Mouse (Mus musculus) adrenal gland, postnatal 0 days (tissue): Measurements from ENCODE around the gene Hoxb6. TPM values are rescaled to one million over a fixed set of nuclear protein-coding genes. Genes with fewer than 3 reads are reported as not detected.

Source experiments
- microRNA-seq: library from miRNA; unstranded; fragments of <30 nt; microRNA quantifications from one replicate; pipeline ENCODE4, GENCODE M21; 2016; ENCODE audit warnings: borderline replicate concordance; ENCODE audit not compliant: insufficient number of aligned reads
- polyA plus RNA-seq: library from polyadenylated mRNA; unstranded; fragments of >200 nt; fragmentation: Nextera tagmentation; extraction: Ambion mirVana; gene quantifications from 2 replicates; pipeline ENCODE4 v1.2.1, GENCODE M21; 2015

The Hoxb6 gene
- 19.5 and 38.7 TPM in 2 replicates for polyA plus RNA-seq

GRCm38 (mm10) chr11:96291681-96292564 is at the start of gene Hoxb6:
Gene Hoxb6 (plus strand): TSS chr11:96292476.

GRCm38 (mm10) chr11:96270996-96271540 is 21.2 kb upstream of the Hoxb6 start, which contains the start of gene Hoxb9:
Gene Hoxb9 (plus strand): TSS chr11:96271457.

GRCm38 (mm10) chr11:96281855-96282570 is 10.3 kb upstream of the Hoxb6 start, which contains the start of gene Hoxb8:
Gene Hoxb8 (plus strand): TSS chr11:96281905.

GRCm38 (mm10) chr11:96285771-96286738 is 6.2 kb upstream of the Hoxb6 start, which contains the start of gene Hoxb7:
Gene Hoxb7 (plus strand): TSS chr11:96286623.

GRCm38 (mm10) chr11:96303151-96304099 is 11.1 kb downstream of the Hoxb6 start, which contains the start of gene Hoxb5:
Gene Hoxb5 (plus strand): TSS chr11:96303336.

GRCm38 (mm10) chr11:96317608-96318367 is 25.5 kb downstream of the Hoxb6 start, which contains the start of gene Hoxb4:
Gene Hoxb4 (plus strand): TSS chr11:96318267.

GRCm38 (mm10) chr11:96323154-96323553 is 30.9 kb downstream of the Hoxb6 start, which contains the start of gene Hoxb3:
Gene Hoxb3 (plus strand): TSS chr11:96323326.

GRCm38 (mm10) chr11:96350341-96350624 is 58.0 kb downstream of the Hoxb6 start, which contains the start of gene Hoxb2:
Gene Hoxb2 (plus strand): TSS chr11:96350525.

Small RNA genes within 50 kb of the gene (microRNA-seq; reads per million reads assigned to microRNA genes)
- 85,112 reads per million, percentile 100 among the genes with 10 or more reads in this experiment for gene Mir10a
- gene Mir196a-1: 26.6 reads per million, percentile 27 among the genes with 10 or more reads in this experiment

Other genes starting within 250 kb of the Hoxb6 start
- gene Ube2z, start 227.1 kb upstream of the Hoxb6 start, polyA plus RNA-seq: 24.1 and 26.4 TPM in 2 replicates
- 544 and 782 TPM in 2 replicates for gene Atp5g1, start 216.8 kb upstream of the Hoxb6 start, polyA plus RNA-seq
- not detected in 2 replicates for gene Calcoco2, start 180.5 kb upstream of the Hoxb6 start, polyA plus RNA-seq
- not detected in 2 replicates for gene Ttll6, start 158.7 kb upstream of the Hoxb6 start, polyA plus RNA-seq
- not detected in 2 replicates for gene Hoxb13, start 98.2 kb upstream of the Hoxb6 start, polyA plus RNA-seq
- gene Hoxb9, start 21.0 kb upstream of the Hoxb6 start, polyA plus RNA-seq: 5.8 and 16.8 TPM in 2 replicates
- 3.9 and 8.9 TPM in 2 replicates for gene Hoxb8, start 10.6 kb upstream of the Hoxb6 start, polyA plus RNA-seq
- 44.2 and 62.6 TPM in 2 replicates for gene Hoxb7, start 5.9 kb upstream of the Hoxb6 start, polyA plus RNA-seq
- 2.8 and 9.2 TPM in 2 replicates for gene Hoxb5, start 10.9 kb downstream of the Hoxb6 start, polyA plus RNA-seq
- gene Hoxb4, start 25.8 kb downstream of the Hoxb6 start, polyA plus RNA-seq: 1.3 and 3.1 TPM in 2 replicates
- 1.4 and 3.3 TPM in 2 replicates for gene Hoxb3, start 30.9 kb downstream of the Hoxb6 start, polyA plus RNA-seq
- gene Hoxb2, start 58.0 kb downstream of the Hoxb6 start, polyA plus RNA-seq: 13.2 and 23.1 TPM in 2 replicates
- gene Hoxb1, start 73.3 kb downstream of the Hoxb6 start, polyA plus RNA-seq: not detected in 2 replicates
- 6.4 and 10.9 TPM in 2 replicates for gene Skap1, start 172.1 kb downstream of the Hoxb6 start, polyA plus RNA-seq